Mouse (Mus musculus) cerebellum, postnatal 25 days (tissue): ENCODE measurements around the gene Tmem82.

Experiments
- DNase-seq, 2 experiments: peaks; one replicate each; pipeline ENCODE4 v3.0.0; 2021; ENCODE audit warnings: mixed read lengths in 2 of 2

The Tmem82 gene

GRCm38 (mm10) chr4:141618565-141619243 lies at the start of gene Tmem82:
Tmem82 (minus strand) TSS chr4:141618633.
- peak; percentile 72 to 81 for DNase-seq

- DNase-seq: no peak
Measured at GRCm38 (mm10) chr4:141664799-141665198, 46.4 kb upstream of the Tmem82 start, which contains the start of gene Plekhm2. Plekhm2 (minus strand) TSS chr4:141664899.

- peak; percentile 80 to 90 for DNase-seq
Measured at GRCm38 (mm10) chr4:141664011-141664745, 45.7 kb upstream of the Tmem82 start.

GRCm38 (mm10) chr4:141663122-141663931 lies 44.9 kb upstream of the Tmem82 start:
- peak; percentile 57 to 60 for DNase-seq

GRCm38 (mm10) chr4:141660884-141661283 lies 42.5 kb upstream of the Tmem82 start:
- DNase-seq: no peak

- no peak for DNase-seq
Measured at GRCm38 (mm10) chr4:141659739-141660138, 41.3 kb upstream of the Tmem82 start.

- DNase-seq: peak in 1 of 2 experiments; percentile 51
Measured at GRCm38 (mm10) chr4:141658846-141659484, 40.5 kb upstream of the Tmem82 start.

GRCm38 (mm10) chr4:141656932-141657331 lies 38.5 kb upstream of the Tmem82 start:
- no peak for DNase-seq

GRCm38 (mm10) chr4:141655908-141656608 lies 37.6 kb upstream of the Tmem82 start:
- DNase-seq: peak; percentile 67 to 68

GRCm38 (mm10) chr4:141654509-141654908 lies 36.1 kb upstream of the Tmem82 start:
- no peak for DNase-seq

GRCm38 (mm10) chr4:141653813-141654212 lies 35.4 kb upstream of the Tmem82 start:
- no peak for DNase-seq

- DNase-seq: no peak
Measured at GRCm38 (mm10) chr4:141653044-141653443, 34.6 kb upstream of the Tmem82 start.

- DNase-seq: no peak
Measured at GRCm38 (mm10) chr4:141651944-141652343, 33.5 kb upstream of the Tmem82 start.

- no peak for DNase-seq
Measured at GRCm38 (mm10) chr4:141651286-141651685, 32.9 kb upstream of the Tmem82 start.

GRCm38 (mm10) chr4:141649244-141649643 lies 30.8 kb upstream of the Tmem82 start:
- DNase-seq: no peak

GRCm38 (mm10) chr4:141648262-141648661 lies 29.8 kb upstream of the Tmem82 start:
- no peak for DNase-seq

- no peak for DNase-seq
Measured at GRCm38 (mm10) chr4:141647187-141647586, 28.8 kb upstream of the Tmem82 start.

GRCm38 (mm10) chr4:141645988-141646387 lies 27.6 kb upstream of the Tmem82 start:
- no peak for DNase-seq

GRCm38 (mm10) chr4:141643118-141643855 lies 24.9 kb upstream of the Tmem82 start:
- peak; percentile 67 to 72 for DNase-seq

- no peak for DNase-seq
Measured at GRCm38 (mm10) chr4:141641961-141642811, 23.8 kb upstream of the Tmem82 start.
